Mouse (Mus musculus) testis, postnatal 14 days (tissue): ENCODE data around the gene Gm26558.

Experiments
- DNase-seq: peaks from one replicate; pipeline ENCODE4 v3.0.0; 2021; ENCODE audit warnings: low spot score

Gene Gm26558

DNA sequence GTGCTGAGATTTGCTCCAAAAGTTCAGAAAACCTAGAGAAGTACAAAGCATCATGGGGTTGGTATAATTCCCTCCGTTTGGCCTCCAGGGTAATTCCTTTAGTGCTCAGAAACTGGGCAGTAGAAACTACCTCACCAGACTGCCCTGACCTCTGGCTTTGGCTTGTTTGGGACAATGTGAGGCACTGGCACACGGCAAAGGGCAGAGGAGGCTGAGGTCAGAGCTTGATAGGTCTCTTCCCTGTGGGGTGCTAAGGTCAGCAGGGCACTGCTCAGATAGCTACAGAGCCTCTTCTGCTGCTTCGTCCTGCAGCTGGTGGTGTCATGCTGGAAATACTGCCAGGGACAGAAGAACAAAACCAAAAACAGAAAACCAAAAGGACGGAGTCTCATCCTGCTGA is 14.2 kb downstream of the Gm26558 start:
- DNase-seq: no peak

DNA sequence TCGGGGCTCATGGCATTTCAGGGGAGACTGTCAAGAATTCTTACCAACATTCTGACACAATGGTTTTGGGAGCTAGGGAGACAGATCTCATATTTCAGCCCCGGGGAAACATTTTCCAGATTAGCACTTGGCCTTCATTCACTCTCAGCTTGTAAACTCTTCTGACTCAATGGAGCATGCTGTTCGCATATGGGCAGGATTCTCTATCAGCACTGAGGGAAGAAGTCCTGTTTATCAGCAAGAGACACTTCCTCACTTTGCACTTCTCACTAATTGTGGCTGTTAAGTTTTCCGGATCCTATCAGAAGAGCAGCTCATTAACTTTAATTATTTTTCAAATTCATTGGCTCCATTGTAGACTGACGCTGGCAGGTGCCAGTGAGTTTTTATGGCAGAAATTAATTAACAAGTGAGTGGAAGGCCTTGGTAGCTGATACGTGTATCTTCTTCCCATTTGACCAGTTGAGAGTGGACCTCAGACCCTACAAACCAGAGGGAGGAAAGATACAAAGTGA is 16.6 kb downstream of the Gm26558 start:
- no peak for DNase-seq

DNA sequence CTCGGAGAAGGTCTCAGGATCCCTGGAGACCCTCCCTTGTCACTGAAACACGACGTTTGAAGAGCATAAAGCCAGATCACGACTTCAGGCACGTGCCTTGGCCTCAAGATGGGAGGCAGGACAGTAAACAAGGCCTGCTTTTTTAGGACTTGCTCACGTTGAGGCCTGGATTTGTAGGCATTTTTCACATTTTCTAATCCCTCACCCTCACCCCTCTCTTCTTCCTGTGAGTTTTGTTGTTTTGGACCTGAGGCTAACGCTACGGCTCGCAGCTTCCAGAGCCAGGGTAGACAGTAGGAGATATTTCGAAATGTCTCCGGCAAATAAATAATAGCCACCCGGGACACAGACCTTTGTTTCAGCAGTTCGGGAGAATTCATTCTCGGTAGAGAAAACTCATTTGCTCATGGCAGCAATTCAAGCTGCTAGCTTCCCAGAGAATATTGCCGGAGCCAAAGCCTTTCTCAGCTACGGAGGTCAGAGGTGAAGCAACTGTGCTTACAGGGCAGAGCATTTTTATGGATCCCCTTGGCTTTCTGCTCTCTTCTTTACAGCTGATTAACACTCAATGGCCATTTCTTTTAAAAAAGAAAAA is 18.8 kb downstream of the Gm26558 start:
- DNase-seq: no peak

- no peak for DNase-seq
Measured at GRCm38 (mm10) chr2:70640968-70641367, 20.9 kb downstream of the Gm26558 start.

DNA sequence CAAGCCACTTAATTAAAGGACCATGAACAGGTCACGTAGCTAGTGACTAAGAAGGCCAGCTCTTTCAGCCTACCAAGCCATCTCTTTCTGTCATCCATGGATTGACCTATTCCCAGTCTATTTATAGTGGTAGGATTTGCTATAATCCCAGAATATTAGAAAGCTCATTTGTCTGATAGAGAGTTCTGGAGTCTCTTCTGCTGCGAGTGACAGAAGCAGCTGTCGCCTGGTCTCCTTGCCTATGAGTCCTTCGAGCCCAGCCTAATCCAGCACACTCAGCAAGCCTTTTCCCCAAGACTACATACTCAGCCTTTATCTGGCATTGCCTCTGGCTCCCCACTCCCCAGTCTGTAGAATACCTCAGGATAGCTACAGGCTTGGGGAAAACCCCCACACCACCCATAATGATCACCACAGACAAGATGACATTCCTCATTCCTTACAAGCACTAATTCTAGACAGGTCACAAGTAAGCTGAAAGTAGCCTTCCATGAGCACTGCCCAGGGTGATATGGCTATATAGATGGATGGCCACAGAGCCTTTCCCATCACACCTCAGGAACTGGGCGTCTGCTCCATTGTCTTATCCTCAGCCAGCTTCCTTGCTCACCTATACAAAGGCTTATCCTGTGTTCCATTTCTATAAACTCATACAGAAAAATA is 27.7 kb downstream of the Gm26558 start:
- no peak for DNase-seq

GRCm38 (mm10) chr2:70632412-70632811 is 29.5 kb downstream of the Gm26558 start:
- no peak for DNase-seq

DNA sequence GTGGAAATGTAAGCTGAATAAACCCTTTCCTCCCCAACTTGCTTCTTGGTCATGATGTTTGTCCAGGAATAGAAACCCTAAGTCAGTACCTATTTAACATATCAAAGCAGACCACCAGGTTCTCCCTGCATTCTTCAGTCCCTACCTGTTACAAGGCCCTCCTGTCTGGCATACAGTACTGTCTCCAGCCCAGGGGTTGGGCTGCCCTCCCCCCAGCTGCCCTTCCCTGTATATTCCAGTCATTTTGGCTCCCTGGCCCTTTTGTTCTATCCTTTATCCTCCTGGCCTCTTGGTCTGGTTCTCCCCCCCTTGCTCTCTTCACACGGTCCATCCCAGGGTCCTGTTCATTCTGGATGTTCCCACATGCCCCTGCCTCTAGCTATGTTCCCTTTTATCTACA is 30.6 kb downstream of the Gm26558 start:
- DNase-seq: no peak

DNA sequence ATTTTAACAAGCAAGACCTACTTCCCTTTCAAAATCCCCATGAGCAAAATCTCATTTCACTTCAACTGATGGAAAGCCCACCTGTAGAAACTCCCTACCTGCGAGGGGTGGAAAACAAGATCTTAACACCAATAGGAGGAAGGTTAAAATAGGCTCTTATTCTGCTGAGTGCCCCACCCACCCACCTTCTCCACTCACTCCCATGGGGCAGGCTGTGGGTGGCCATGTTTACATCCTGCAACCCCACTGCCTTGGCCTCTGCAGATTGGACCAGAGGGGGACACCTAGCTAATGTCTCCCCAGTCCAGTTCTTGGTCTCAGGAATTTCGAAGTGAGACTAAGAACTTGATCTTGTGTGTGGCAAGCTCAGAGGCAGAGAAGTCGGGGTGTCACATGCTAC is 32.0 kb downstream of the Gm26558 start:
- DNase-seq: no peak

GRCm38 (mm10) chr2:70629339-70629761 is 32.6 kb downstream of the Gm26558 start:
- peak; percentile 44 for DNase-seq

DNA sequence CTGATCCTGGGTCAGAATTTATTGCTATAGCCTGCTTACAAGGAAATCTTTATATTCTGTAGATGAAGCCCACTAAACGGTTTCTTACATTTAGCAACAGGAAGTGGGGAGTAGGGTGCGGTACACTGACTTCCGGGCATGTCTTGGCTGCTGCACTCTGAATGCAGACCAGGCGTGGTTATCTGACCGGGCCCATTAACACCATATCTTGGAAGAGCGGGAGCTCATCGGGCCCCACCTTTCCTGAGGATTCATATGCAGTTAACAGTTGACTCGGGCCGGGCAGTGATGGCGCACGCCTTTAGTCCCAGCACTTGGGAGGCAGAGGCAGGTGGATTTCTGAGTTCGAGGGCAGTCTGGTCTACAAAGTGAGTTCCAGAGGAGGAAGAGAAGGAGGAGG is 33.5 kb downstream of the Gm26558 start:
- DNase-seq: no peak

DNA sequence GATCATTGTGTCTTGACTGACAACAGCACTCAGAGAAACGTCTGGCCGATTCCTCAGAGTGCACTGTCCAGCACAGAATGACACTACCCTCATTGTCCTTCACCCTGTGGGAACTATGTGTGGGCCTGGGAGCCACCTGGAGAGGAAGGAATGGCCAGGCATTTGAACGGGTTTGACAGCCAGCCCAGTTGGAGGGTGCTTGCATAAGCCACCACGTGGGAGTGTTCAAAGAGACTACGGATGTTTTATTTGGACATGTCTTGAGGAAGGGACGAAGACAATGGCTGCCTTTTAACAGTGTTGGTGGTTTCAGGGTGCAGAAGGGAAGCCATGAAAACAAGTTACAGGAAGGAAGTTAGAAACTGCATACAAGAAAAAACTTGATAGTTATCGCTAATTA is 36.1 kb downstream of the Gm26558 start:
- DNase-seq: no peak

DNA sequence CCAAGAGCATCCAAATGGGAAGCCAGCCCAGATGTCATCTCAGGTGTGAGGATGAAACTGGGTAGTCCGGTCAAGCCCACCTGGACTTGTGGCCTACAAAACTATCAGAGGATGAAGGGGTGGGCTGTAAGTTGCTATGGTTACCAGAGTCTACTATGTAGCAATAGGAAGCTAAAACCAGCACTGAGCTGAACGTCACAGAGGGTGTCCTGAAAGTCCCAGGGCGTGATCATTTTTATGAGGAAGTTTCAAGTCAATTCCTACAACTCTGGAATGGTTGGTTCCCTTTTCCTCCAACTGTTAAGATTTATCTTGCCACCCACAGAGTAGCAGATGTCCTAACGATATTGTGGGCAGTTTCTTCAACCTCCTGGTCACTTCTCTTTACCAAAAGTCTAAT is 39.7 kb downstream of the Gm26558 start:
- no peak for DNase-seq

DNA sequence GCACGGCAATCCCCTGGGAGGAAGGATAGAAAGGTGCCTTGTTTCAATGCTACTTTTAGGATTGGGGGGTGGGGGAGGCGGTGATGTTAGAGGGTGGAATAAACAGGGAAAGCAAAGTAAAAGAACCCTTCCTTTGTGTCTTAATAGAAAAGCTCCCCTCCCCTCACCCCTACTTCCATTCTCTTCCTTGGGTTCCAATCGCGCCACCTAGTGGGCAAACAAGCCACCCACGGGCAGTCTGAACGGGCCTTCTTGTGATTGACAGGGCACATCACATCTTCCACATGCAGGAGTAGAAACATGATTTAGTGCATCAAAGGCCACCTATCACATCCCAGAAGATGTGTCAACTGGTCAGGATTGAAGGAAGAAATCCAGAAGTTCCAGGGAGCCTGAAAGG is 41.7 kb downstream of the Gm26558 start:
- DNase-seq: peak; percentile 81

- peak; percentile 33 for DNase-seq
Measured at GRCm38 (mm10) chr2:70619232-70619835, 42.6 kb downstream of the Gm26558 start.

GRCm38 (mm10) chr2:70616617-70617016 is 45.3 kb downstream of the Gm26558 start:
- DNase-seq: no peak

- DNase-seq: no peak
Measured at GRCm38 (mm10) chr2:70616076-70616475, 45.8 kb downstream of the Gm26558 start.

- no peak for DNase-seq
Measured at GRCm38 (mm10) chr2:70614745-70615351, 47.1 kb downstream of the Gm26558 start.
